Mouse (Mus musculus): ENCODE results near the gene Ppm1n. TPM values are rescaled to one million over a fixed set of nuclear protein-coding genes. Genes with fewer than 3 reads are reported as not detected.

The Ppm1n gene
- polyA plus RNA-seq, 1 experiment from 2014 or later: not detected

- Histone ChIP-seq H3K36me3 (ENCODE audit: inconsistent target) (no peaks in the 10 kb centered on the region), H3K27ac (no peak overlapping the region), H3K79me2 (ENCODE audit: inconsistent target) (peaks cover 82% of the 10 kb centered on the region), H3K4me3 (ENCODE audit: inconsistent target) (no peak overlapping the region)
- WGBS (ENCODE audit: missing documents): 88% methylated on average over 2 of the region's 2 CpGs
Observed at GRCm38 (mm10) chr7:19236411-19236810, 43.5 kb downstream of the Ppm1n start.

GRCm38 (mm10) chr7:19235092-19235671 is 44.7 kb downstream of the Ppm1n start:
- no peak overlapping the region for H3K4me3 ChIP-seq (ENCODE audit: inconsistent target)
- H3K36me3 ChIP-seq (ENCODE audit: inconsistent target): no peaks in the 10 kb centered on the region
- H3K79me2 ChIP-seq (ENCODE audit: inconsistent target): peaks cover 83% of the 10 kb centered on the region
- WGBS (ENCODE audit: missing documents): 76% methylated on average over 2 of the region's 2 CpGs
- no peak overlapping the region for H3K27ac ChIP-seq

GRCm38 (mm10) chr7:19234652-19235051 is 45.2 kb downstream of the Ppm1n start:
- Histone ChIP-seq H3K4me3 (ENCODE audit: inconsistent target) (no peak overlapping the region), H3K36me3 (ENCODE audit: inconsistent target) (no peaks in the 10 kb centered on the region), H3K27ac (no peak overlapping the region), H3K79me2 (ENCODE audit: inconsistent target) (peaks cover 88% of the 10 kb centered on the region)
- whole genome bisulfite sequencing (ENCODE audit: missing documents): 86% methylated on average over 5 of the region's 5 CpGs

- Histone ChIP-seq H3K27ac (no peak overlapping the region), H3K79me2 (ENCODE audit: inconsistent target) (peaks cover 72% of the 10 kb centered on the region), H3K4me3 (ENCODE audit: inconsistent target) (no peak overlapping the region), H3K36me3 (ENCODE audit: inconsistent target) (no peaks in the 10 kb centered on the region)
- WGBS (ENCODE audit: missing documents): 96% methylated on average over 3 of the region's 3 CpGs
Observed at GRCm38 (mm10) chr7:19231849-19232248, 48.0 kb downstream of the Ppm1n start.

GRCm38 (mm10) chr7:19230899-19231298 is 49.0 kb downstream of the Ppm1n start:
- Histone ChIP-seq H3K36me3 (ENCODE audit: inconsistent target) (no peaks in the 10 kb centered on the region), H3K4me3 (ENCODE audit: inconsistent target) (no peak overlapping the region), H3K79me2 (ENCODE audit: inconsistent target) (peaks cover 63% of the 10 kb centered on the region), H3K27ac (no peak overlapping the region)
- 93% methylated on average over 5 of the region's 5 CpGs for WGBS (ENCODE audit: missing documents)

- Histone ChIP-seq H3K36me3 (ENCODE audit: inconsistent target) (no peaks in the 10 kb centered on the region), H3K79me2 (ENCODE audit: inconsistent target) (peaks cover 56% of the 10 kb centered on the region), H3K27ac (no peak overlapping the region), H3K4me3 (ENCODE audit: inconsistent target) (no peak overlapping the region)
- WGBS (ENCODE audit: missing documents): 100% methylated on average over 2 of the region's 2 CpGs
Observed at GRCm38 (mm10) chr7:19230041-19230580, 49.8 kb downstream of the Ppm1n start.

- H3K36me3 ChIP-seq (ENCODE audit: inconsistent target): no peaks in the 10 kb centered on the region
- H3K79me2 ChIP-seq (ENCODE audit: inconsistent target): peaks cover 52% of the 10 kb centered on the region
- peak overlapping the region; percentile 86 for H3K27ac ChIP-seq
- H3K4me3 ChIP-seq (ENCODE audit: inconsistent target): peak overlapping the region; percentile 82
- 37% methylated on average over 5 of the region's 5 CpGs for WGBS (ENCODE audit: missing documents)
Observed at GRCm38 (mm10) chr7:19229404-19229803, 50.5 kb downstream of the Ppm1n start.

- peaks cover 46% of the 10 kb centered on the region for H3K79me2 ChIP-seq (ENCODE audit: inconsistent target)
- peak overlapping the region; percentile 86 for H3K27ac ChIP-seq
- 0% methylated on average over 14 of the region's 14 CpGs for WGBS (ENCODE audit: missing documents)
- no peaks in the 10 kb centered on the region for H3K36me3 ChIP-seq (ENCODE audit: inconsistent target)
- peak overlapping the region; percentile 82 for H3K4me3 ChIP-seq (ENCODE audit: inconsistent target)
Observed at GRCm38 (mm10) chr7:19228793-19229148, 51.1 kb downstream of the Ppm1n start.

GRCm38 (mm10) chr7:19227883-19228792 is 51.7 kb downstream of the Ppm1n start, which contains the start of gene Opa3:
Opa3 (plus strand) TSS chr7:19228334.
- under 1% methylated on average over 90 of the region's 91 CpGs for WGBS (ENCODE audit: missing documents)
- Histone ChIP-seq H3K4me3 (ENCODE audit: inconsistent target) (peak within 1 kb of the TSS; percentile 82), H3K79me2 (ENCODE audit: inconsistent target) (peaks cover 39% of the 10 kb centered on the region), H3K27ac (peak within 1 kb of the TSS; percentile 86), H3K36me3 (ENCODE audit: inconsistent target) (no peaks in the 10 kb centered on the region)

- no peaks in the 10 kb centered on the region for H3K36me3 ChIP-seq (ENCODE audit: inconsistent target)
- H3K79me2 ChIP-seq (ENCODE audit: inconsistent target): peaks cover 29% of the 10 kb centered on the region
- peak overlapping the region; percentile 68 for H3K4me3 ChIP-seq (ENCODE audit: inconsistent target)
- H3K27ac ChIP-seq: peak overlapping the region; percentile 86
- WGBS (ENCODE audit: missing documents): 26% methylated on average over 20 of the region's 20 CpGs
Observed at GRCm38 (mm10) chr7:19226817-19227797, 52.8 kb downstream of the Ppm1n start.

Other genes starting within 250 kb of the Ppm1n start
- gene Rsph6a, start 225.4 kb downstream of the Ppm1n start, polyA plus RNA-seq (2018): not detected in 3 replicates
- 0.19 to 12.9 TPM (median 0.32 TPM) in 3 replicates for gene Dmwd, start 203.8 kb downstream of the Ppm1n start, polyA plus RNA-seq (2018)
- gene Dmpk, start 196.2 kb downstream of the Ppm1n start, polyA plus RNA-seq (2018): 0.66 to 30.4 TPM (median 0.95 TPM) in 3 replicates
- gene Six5, start 185.5 kb downstream of the Ppm1n start, polyA plus RNA-seq (2018): 0.22 to 0.68 TPM (median 0.24 TPM) in 3 replicates
- gene Gm4969, start 161.7 kb downstream of the Ppm1n start, polyA plus RNA-seq (2018): not detected in 3 replicates
- 3.8 to 6.0 TPM (median 4.4 TPM) in 3 replicates for gene Fbxo46, start 160.2 kb downstream of the Ppm1n start, polyA plus RNA-seq (2018)
- gene Qpctl, start 130.8 kb downstream of the Ppm1n start, polyA plus RNA-seq (2018): 9.0 to 15.2 TPM (median 12.0 TPM) in 3 replicates
- gene Snrpd2, start 130.3 kb downstream of the Ppm1n start, polyA plus RNA-seq (2018): 19.9 to 46.5 TPM (median 29.5 TPM) in 3 replicates
- gene Gipr, start 113.9 kb downstream of the Ppm1n start, polyA plus RNA-seq (2018): not detected in 3 replicates
- 14.8 to 23.5 TPM (median 15.4 TPM) in 3 replicates for gene Eml2, start 103.6 kb downstream of the Ppm1n start, polyA plus RNA-seq (2018)
- 0.09 TPM in 1 of 3 replicates, not detected in the others for gene Gpr4, start 67.5 kb downstream of the Ppm1n start, polyA plus RNA-seq (2018)
- 17.8 to 20.2 TPM (median 18.5 TPM) in 3 replicates for gene Opa3, start 51.7 kb downstream of the Ppm1n start, polyA plus RNA-seq (2018)
- gene Vasp, start 8.2 kb downstream of the Ppm1n start, polyA plus RNA-seq (2018): 29.1 to 79.7 TPM (median 69.5 TPM) in 3 replicates
- gene Rtn2, start 2.6 kb upstream of the Ppm1n start, polyA plus RNA-seq (2018): 0.09 to 0.52 TPM (median 0.32 TPM) in 3 replicates
- gene Fosb, start 30.0 kb upstream of the Ppm1n start, polyA plus RNA-seq (2018): 0.74 to 2.0 TPM (median 1.2 TPM) in 3 replicates
- 16.4 to 18.9 TPM (median 16.8 TPM) in 3 replicates for gene Ercc1, start 64.7 kb upstream of the Ppm1n start, polyA plus RNA-seq (2018)
- gene Cd3eap, start 79.4 kb upstream of the Ppm1n start, polyA plus RNA-seq (2018): 12.4 to 20.7 TPM (median 20.5 TPM) in 3 replicates
- gene Ppp1r13l, start 79.7 kb upstream of the Ppm1n start, polyA plus RNA-seq (2018): 2.8 to 2.9 TPM (median 2.8 TPM) in 3 replicates
- gene Ercc2, start 101.9 kb upstream of the Ppm1n start, polyA plus RNA-seq (2018): 5.6 to 14.2 TPM (median 13.1 TPM) in 3 replicates
- gene Klc3, start 124.0 kb upstream of the Ppm1n start, polyA plus RNA-seq (2018): not detected in 3 replicates
- gene Ckm, start 124.7 kb upstream of the Ppm1n start, polyA plus RNA-seq (2018): not detected in 3 replicates
- 13.7 to 20.2 TPM (median 14.9 TPM) in 3 replicates for gene Mark4, start 178.8 kb upstream of the Ppm1n start, polyA plus RNA-seq (2018)
- gene Exoc3l2, start 183.3 kb upstream of the Ppm1n start, polyA plus RNA-seq (2018): 0.07 TPM in 1 of 3 replicates, not detected in the others
- gene Bloc1s3, start 228.3 kb upstream of the Ppm1n start, polyA plus RNA-seq (2018): 5.7 to 9.3 TPM (median 6.9 TPM) in 3 replicates
- 9.4 to 41.1 TPM (median 33.5 TPM) in 3 replicates for gene Trappc6a, start 228.3 kb upstream of the Ppm1n start, polyA plus RNA-seq (2018)
- gene Nkpd1, start 237.8 kb upstream of the Ppm1n start, polyA plus RNA-seq (2018): not detected in 3 replicates

Measured in macrophage (primary cell).